22 mouse cellular contexts compared by ENCODE assay signal in genomic region chr6:143136688-143137087, GRCm38 (mm10). TPM values are rescaled to one million over a fixed set of nuclear protein-coding genes. Genes with fewer than 3 reads are reported as not detected.
DNase-seq lines count a peak whose midpoint lies in the region; ATAC-seq lines count a peak whose summit lies in the region.
"Had no signal": no experiment of that assay in that cellular context is flagged by ENCODE, and none has a peak within 500 bp of the region (broad histone marks: within the 10 kb centered on the region; RNA-seq: fewer than 3 reads in every experiment).

No protein-coding gene starts in this region.

- WGBS in heart, embryonic 10.5 days = 94% methylated on average over 7 of the region's 7 CpGs
- 97% methylated on average over 7 of the region's 7 CpGs for WGBS in heart, embryonic 12.5 days
- 94% methylated on average over 7 of the region's 7 CpGs for WGBS in midbrain, embryonic 11.5 days
- 98% methylated on average over 7 of the region's 7 CpGs for WGBS in midbrain, embryonic 15.5 days
- 97% methylated on average over 7 of the region's 7 CpGs for WGBS in limb, embryonic 10.5 days

- peaks cover 6% of the 10 kb centered on the region; the same call in 1 of the 2 replicates for H3K4me1 ChIP-seq in heart, embryonic 10.5 days
- H3K4me1 ChIP-seq in heart, embryonic 12.5 days (replicated peaks) = peaks cover 5% of the 10 kb centered on the region; the same call in 1 of the 2 replicates
- no peaks in the 10 kb centered on the region for H3K4me1 ChIP-seq in midbrain, embryonic 11.5 days (ENCODE audit: control insufficient read depth, insufficient read depth, low read length)
- no peaks in the 10 kb centered on the region for H3K4me1 ChIP-seq in midbrain, embryonic 15.5 days
- peaks cover 4% of the 10 kb centered on the region for H3K4me1 ChIP-seq in limb, embryonic 10.5 days

- H3K27ac ChIP-seq in heart, embryonic 10.5 days = no peak overlapping the region
- H3K27ac ChIP-seq in heart, embryonic 12.5 days (ENCODE audit: poor library complexity, severe bottlenecking) = no peak overlapping the region
- H3K27ac ChIP-seq in midbrain, embryonic 11.5 days (ENCODE audit: low read depth, low read length) = no peak overlapping the region
- no peak overlapping the region for H3K27ac ChIP-seq in midbrain, embryonic 15.5 days
- H3K27ac ChIP-seq in limb, embryonic 10.5 days = no peak overlapping the region

- no peak overlapping the region for H3K9ac ChIP-seq in heart, embryonic 12.5 days
- no peak overlapping the region for H3K9ac ChIP-seq in midbrain, embryonic 11.5 days (ENCODE audit: low read length)
- H3K9ac ChIP-seq in midbrain, embryonic 15.5 days = no peak overlapping the region

- DNase-seq in heart, adult 11 months = peak; percentile 70
- DNase-seq in heart, adult 9 months (ENCODE audit: low spot score in 2 of 2) = no peak
- DNase-seq in heart, embryonic 10.5 days (ENCODE audit: low spot score) = peak; percentile 55
- DNase-seq in midbrain, embryonic 11.5 days (ENCODE audit: low spot score, missing footprints) = peak; percentile 4
- DNase-seq in limb, embryonic 10.5 days (ENCODE audit: low spot score) = peak; percentile 18
- DNase-seq: adrenal gland, adult 2 months; adrenal gland, adult 8-10 months; adrenal gland, postnatal 10 days; adrenal gland, postnatal 14 days; adrenal gland, postnatal 25 days; adrenal gland, postnatal 36 days; B cell, adult 2 months; cerebellum, adult 11 months; cerebellum, adult 11-12 months had no signal

- no peaks in the 10 kb centered on the region for H3K9me3 ChIP-seq in heart, embryonic 10.5 days
- H3K9me3 ChIP-seq in heart, embryonic 12.5 days (replicated peaks) = no peaks in the 10 kb centered on the region
- no peaks in the 10 kb centered on the region for H3K9me3 ChIP-seq in midbrain, embryonic 11.5 days (ENCODE audit: control insufficient read depth, low read length)
- no peaks in the 10 kb centered on the region for H3K9me3 ChIP-seq in midbrain, embryonic 15.5 days
- H3K9me3 ChIP-seq in limb, embryonic 10.5 days (replicated peaks) = no peaks in the 10 kb centered on the region
- H3K9me3 ChIP-seq: G1E had no signal

- H3K36me3 ChIP-seq in heart, embryonic 10.5 days = no peaks in the 10 kb centered on the region
- H3K36me3 ChIP-seq in heart, embryonic 12.5 days = no peaks in the 10 kb centered on the region
- H3K36me3 ChIP-seq in midbrain, embryonic 11.5 days (ENCODE audit: control insufficient read depth, insufficient read depth, low read length) = no peaks in the 10 kb centered on the region
- H3K36me3 ChIP-seq in midbrain, embryonic 15.5 days (replicated peaks) = no peaks in the 10 kb centered on the region
- no peaks in the 10 kb centered on the region for H3K36me3 ChIP-seq in limb, embryonic 10.5 days
- H3K36me3 ChIP-seq: G1E had no signal

- no peak for ATAC-seq in heart, embryonic 12.5 days (ENCODE audit: insufficient number of reproducible peaks, low FRiP score)
- ATAC-seq in midbrain, embryonic 11.5 days (ENCODE audit: low FRiP score) = no peak
- ATAC-seq in midbrain, embryonic 15.5 days (replicated peaks) = no peak
- no peak for ATAC-seq in megakaryocyte, adult 5-6 weeks (ENCODE audit: poor library complexity, severe bottlenecking)
- ATAC-seq: activated CD4-positive, CD25-positive, alpha-beta regulatory T cell, adult 4 months; CD4-positive, CD25-positive, alpha-beta regulatory T cell, adult 4 months; Patski had no signal

- H3K27me3 ChIP-seq in heart, embryonic 10.5 days (ENCODE audit: insufficient read depth, poor library complexity, severe bottlenecking) = no peaks in the 10 kb centered on the region
- H3K27me3 ChIP-seq in heart, embryonic 12.5 days (replicated peaks) = no peaks in the 10 kb centered on the region
- H3K27me3 ChIP-seq in midbrain, embryonic 11.5 days (ENCODE audit: control insufficient read depth, insufficient read depth, low read length) = no peaks in the 10 kb centered on the region
- no peaks in the 10 kb centered on the region for H3K27me3 ChIP-seq in midbrain, embryonic 15.5 days (replicated peaks)
- H3K27me3 ChIP-seq in limb, embryonic 10.5 days (ENCODE audit: low read depth, poor library complexity, severe bottlenecking) = no peaks in the 10 kb centered on the region
- H3K27me3 ChIP-seq: CH12.LX, Patski had no signal

- no peak overlapping the region for H3K4me3 ChIP-seq in heart, embryonic 10.5 days
- no peak overlapping the region for H3K4me3 ChIP-seq in heart, embryonic 12.5 days
- H3K4me3 ChIP-seq in midbrain, embryonic 11.5 days (ENCODE audit: low read depth, low read length) = no peak overlapping the region
- no peak overlapping the region for H3K4me3 ChIP-seq in midbrain, embryonic 15.5 days
- no peak overlapping the region for H3K4me3 ChIP-seq in limb, embryonic 10.5 days

- no peak overlapping the region for H3K4me2 ChIP-seq in heart, embryonic 12.5 days
- no peak overlapping the region for H3K4me2 ChIP-seq in midbrain, embryonic 11.5 days
- H3K4me2 ChIP-seq in midbrain, embryonic 15.5 days = no peak overlapping the region

RNA-seq across cellular contexts. Expression of gene Etnk1, which starts 30.3 kb away (rescaled TPM):
- 16.2 and 18.1 TPM in 2 replicates for polyA plus RNA-seq in heart, embryonic 10.5 days (2016; fragmentation: Nextera tagmentation; extraction: Ambion mirVana)
- 23.5 and 24.0 TPM in 2 replicates for polyA plus RNA-seq in heart, embryonic 12.5 days (2016; fragmentation: Nextera tagmentation; extraction: Ambion mirVana)
- 30.7 and 32.3 TPM in 2 replicates for polyA plus RNA-seq in midbrain, embryonic 11.5 days (2014; fragmentation: Nextera tagmentation; extraction: Ambion mirVana)
- 45.0 and 50.3 TPM in 2 replicates for polyA plus RNA-seq in midbrain, embryonic 15.5 days (2015; fragmentation: Nextera tagmentation; extraction: Ambion mirVana)
- polyA plus RNA-seq in limb, embryonic 10.5 days (2016; fragmentation: Nextera tagmentation; extraction: Ambion mirVana) = 20.9 and 21.2 TPM in 2 replicates
- total RNA-seq in megakaryocyte, adult 5-6 weeks (2015) = 40.5 and 41.2 TPM in 2 replicates
- 47.6 and 53.7 TPM in 2 replicates for total RNA-seq in megakaryocyte, adult 5-6 weeks (2017)

RNA-seq across cellular contexts. Expression of gene C2cd5, which starts 36.7 kb away (rescaled TPM):
- polyA plus RNA-seq in heart, embryonic 10.5 days (2016; fragmentation: Nextera tagmentation; extraction: Ambion mirVana) = 27.3 and 28.5 TPM in 2 replicates
- 25.1 and 25.6 TPM in 2 replicates for polyA plus RNA-seq in heart, embryonic 12.5 days (2016; fragmentation: Nextera tagmentation; extraction: Ambion mirVana)
- 29.1 and 29.2 TPM in 2 replicates for polyA plus RNA-seq in midbrain, embryonic 11.5 days (2014; fragmentation: Nextera tagmentation; extraction: Ambion mirVana)
- polyA plus RNA-seq in midbrain, embryonic 15.5 days (2015; fragmentation: Nextera tagmentation; extraction: Ambion mirVana) = 46.5 and 51.4 TPM in 2 replicates
- polyA plus RNA-seq in limb, embryonic 10.5 days (2016; fragmentation: Nextera tagmentation; extraction: Ambion mirVana) = 45.3 and 46.1 TPM in 2 replicates
- 51.0 and 52.8 TPM in 2 replicates for total RNA-seq in megakaryocyte, adult 5-6 weeks (2015)
- 48.4 and 60.4 TPM in 2 replicates for total RNA-seq in megakaryocyte, adult 5-6 weeks (2017)

Comparison
In these comparisons a context has a peak if more than half of its experiments do, and no peak if none do; other contexts are left out.
1. DNase-seq: peak in heart, adult 11 months (single experiment), heart, embryonic 10.5 days (single experiment), midbrain, embryonic 11.5 days (single experiment) and limb, embryonic 10.5 days (single experiment); none in heart, adult 9 months (0 of 2).